Mouse (Mus musculus): ENCODE data around the gene Olig2. TPM values are rescaled to one million over a fixed set of nuclear protein-coding genes. Genes with fewer than 3 reads are reported as not detected.

Gene Olig2
- polyA plus RNA-seq, 1 experiment: not detected

DNA sequence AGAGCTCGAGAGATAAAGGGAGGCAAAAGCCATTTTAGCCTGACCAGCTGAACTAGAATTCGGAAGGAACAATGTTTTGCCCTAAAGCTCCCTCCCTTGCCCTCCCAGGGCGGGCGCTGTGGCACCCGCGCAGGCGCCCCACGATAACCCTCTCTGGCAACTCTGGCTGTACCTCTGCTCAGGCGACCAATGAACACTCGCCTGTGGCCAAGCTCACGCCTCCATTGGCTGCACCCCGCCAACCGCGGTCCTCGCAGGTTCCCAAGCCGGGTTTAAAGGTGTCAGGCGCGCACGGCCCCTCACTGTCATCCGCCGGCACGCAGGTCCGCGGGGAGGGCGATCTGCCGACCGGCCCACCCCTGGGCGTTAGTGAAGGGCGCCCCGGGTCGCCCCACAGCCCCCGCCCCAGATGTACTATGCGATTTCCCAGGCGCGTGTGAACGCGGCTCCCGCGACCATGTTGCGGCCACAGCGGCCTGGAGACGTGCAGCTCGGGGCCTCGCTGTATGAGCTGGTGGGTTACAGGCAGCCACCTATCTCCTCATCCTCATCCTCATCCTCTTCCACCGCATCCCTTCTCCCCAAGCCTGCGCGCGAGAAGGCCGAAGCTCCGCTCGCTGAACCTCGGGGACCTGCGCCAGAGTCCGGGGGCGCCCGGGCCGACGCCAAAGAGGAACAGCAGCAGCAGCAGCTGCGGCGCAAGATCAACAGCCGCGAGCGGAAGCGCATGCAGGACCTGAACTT is 44.4 kb downstream of the Olig2 start, which contains the start of gene Olig1:
Gene Olig1 (plus strand): TSS at position 305 of the 744 bp plus-strand sequence.
- H3K4me3 ChIP-seq (ENCODE audit: insufficient read depth, low read length): peak within 1 kb of the TSS; percentile 12; the same call in 1 of the 2 replicates
- peaks cover 4% of the 10 kb centered on the region; the same call in 1 of the 2 replicates for H3K4me1 ChIP-seq (ENCODE audit: control insufficient read depth, insufficient read depth, low read length)
- TF ChIP-seq CTCF (IDR thresholded peaks at IDR 0.05; ENCODE audit: low read depth, low read length) (no peak), POLR2A (IDR thresholded peaks at IDR 0.05; ENCODE audit: borderline replicate concordance, low read depth, low read length) (no peak)
- H3K27ac ChIP-seq (ENCODE audit: insufficient read depth, low read depth, low read length): no peak within 1 kb of the TSS

DNA sequence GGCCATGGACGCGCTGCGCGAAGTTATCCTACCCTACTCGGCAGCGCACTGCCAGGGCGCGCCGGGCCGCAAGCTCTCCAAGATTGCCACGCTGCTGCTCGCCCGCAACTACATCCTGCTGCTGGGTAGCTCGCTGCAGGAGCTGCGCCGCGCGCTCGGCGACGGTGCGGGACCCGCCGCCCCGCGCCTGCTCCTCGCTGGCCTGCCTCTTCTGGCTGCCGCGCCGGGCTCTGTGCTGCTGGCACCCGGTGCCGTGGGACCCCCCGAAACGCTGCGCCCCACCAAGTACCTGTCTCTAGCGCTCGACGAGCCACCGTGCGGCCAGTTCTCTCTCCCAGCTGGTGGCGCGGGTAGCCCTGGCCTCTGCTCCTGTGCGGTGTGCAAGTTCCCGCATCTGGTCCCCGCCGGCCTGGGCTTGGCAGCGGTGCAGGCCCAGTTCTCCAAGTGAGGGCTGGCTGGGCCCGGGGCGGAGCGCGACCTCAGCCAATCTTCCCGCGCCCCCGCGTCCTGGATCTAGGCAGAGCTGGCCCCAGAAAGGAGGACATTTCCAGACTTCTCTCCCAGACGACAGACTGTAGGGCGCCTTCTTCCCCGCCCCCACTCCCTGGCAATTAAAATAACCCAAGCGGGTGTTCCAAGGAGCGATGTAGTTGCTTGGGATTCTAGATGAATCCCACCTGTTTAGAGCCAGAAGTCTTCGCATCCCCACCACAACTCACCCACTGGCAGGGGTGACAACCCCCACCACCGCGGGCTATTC is 45.1 kb downstream of the Olig2 start:
- TF ChIP-seq CTCF (IDR thresholded peaks at IDR 0.05; ENCODE audit: low read depth, low read length): no peak
- TF ChIP-seq POLR2A (IDR thresholded peaks at IDR 0.05; ENCODE audit: borderline replicate concordance, low read depth, low read length): no peak
- H3K4me3 ChIP-seq (ENCODE audit: insufficient read depth, low read length): peak overlapping the region; percentile 12; the same call in 1 of the 2 replicates
- H3K27ac ChIP-seq (ENCODE audit: insufficient read depth, low read depth, low read length): no peak overlapping the region
- H3K4me1 ChIP-seq (ENCODE audit: control insufficient read depth, insufficient read depth, low read length): peaks cover 4% of the 10 kb centered on the region; the same call in 1 of the 2 replicates

- no peak for TF ChIP-seq POLR2A (IDR thresholded peaks at IDR 0.05; ENCODE audit: borderline replicate concordance, low read depth, low read length)
- no peak for TF ChIP-seq CTCF (IDR thresholded peaks at IDR 0.05; ENCODE audit: low read depth, low read length)
- Histone ChIP-seq H3K4me3 (ENCODE audit: insufficient read depth, low read length) (peak overlapping the region; percentile 6; the same call in 1 of the 2 replicates), H3K4me1 (ENCODE audit: control insufficient read depth, insufficient read depth, low read length) (peaks cover 4% of the 10 kb centered on the region; the same call in 1 of the 2 replicates), H3K27ac (ENCODE audit: insufficient read depth, low read depth, low read length) (no peak overlapping the region)
Observed at GRCm38 (mm10) chr16:91270982-91271549, 45.8 kb downstream of the Olig2 start.

- TF ChIP-seq POLR2A (IDR thresholded peaks at IDR 0.05; ENCODE audit: borderline replicate concordance, low read depth, low read length) (no peak), CTCF (IDR thresholded peaks at IDR 0.05; ENCODE audit: low read depth, low read length) (no peak)
- Histone ChIP-seq H3K4me3 (ENCODE audit: insufficient read depth, low read length) (peak overlapping the region; percentile 6; the same call in 1 of the 2 replicates), H3K27ac (ENCODE audit: insufficient read depth, low read depth, low read length) (no peak overlapping the region), H3K4me1 (ENCODE audit: control insufficient read depth, insufficient read depth, low read length) (peaks cover 4% of the 10 kb centered on the region; the same call in 1 of the 2 replicates)
Observed at GRCm38 (mm10) chr16:91271634-91272033, 46.4 kb downstream of the Olig2 start.

Other genes with a start within 250 kb of the Olig2 start
- gene Synj1, start 214.1 kb upstream of the Olig2 start, polyA plus RNA-seq (2012; ENCODE audit: insufficient read depth, insufficient read length, missing spikeins): 91.7 and 118 TPM in 2 replicates
- gene Paxbp1, start 180.9 kb upstream of the Olig2 start, polyA plus RNA-seq (2012; ENCODE audit: insufficient read depth, insufficient read length, missing spikeins): 91.7 and 108 TPM in 2 replicates
- not detected in 2 replicates for gene 4932438H23Rik, start 130.3 kb upstream of the Olig2 start, polyA plus RNA-seq (2012; ENCODE audit: insufficient read depth, insufficient read length, missing spikeins)
- not detected in 2 replicates for gene Olig1, start 44.3 kb downstream of the Olig2 start, polyA plus RNA-seq (2012; ENCODE audit: insufficient read depth, insufficient read length, missing spikeins)
- gene Ifnar2, start 147.3 kb downstream of the Olig2 start, polyA plus RNA-seq (2012; ENCODE audit: insufficient read depth, insufficient read length, missing spikeins): 237 and 238 TPM in 2 replicates
- not detected in 2 replicates for gene Gm21970, start 166.3 kb downstream of the Olig2 start, polyA plus RNA-seq (2012; ENCODE audit: insufficient read depth, insufficient read length, missing spikeins)
- gene Il10rb, start 180.7 kb downstream of the Olig2 start, polyA plus RNA-seq (2012; ENCODE audit: insufficient read depth, insufficient read length, missing spikeins): 345 and 358 TPM in 2 replicates

Measured in bone marrow macrophage, adult 2 months (primary cell).